Mouse (Mus musculus): ENCODE measurements around the gene Atcay.

The Atcay gene

DNA sequence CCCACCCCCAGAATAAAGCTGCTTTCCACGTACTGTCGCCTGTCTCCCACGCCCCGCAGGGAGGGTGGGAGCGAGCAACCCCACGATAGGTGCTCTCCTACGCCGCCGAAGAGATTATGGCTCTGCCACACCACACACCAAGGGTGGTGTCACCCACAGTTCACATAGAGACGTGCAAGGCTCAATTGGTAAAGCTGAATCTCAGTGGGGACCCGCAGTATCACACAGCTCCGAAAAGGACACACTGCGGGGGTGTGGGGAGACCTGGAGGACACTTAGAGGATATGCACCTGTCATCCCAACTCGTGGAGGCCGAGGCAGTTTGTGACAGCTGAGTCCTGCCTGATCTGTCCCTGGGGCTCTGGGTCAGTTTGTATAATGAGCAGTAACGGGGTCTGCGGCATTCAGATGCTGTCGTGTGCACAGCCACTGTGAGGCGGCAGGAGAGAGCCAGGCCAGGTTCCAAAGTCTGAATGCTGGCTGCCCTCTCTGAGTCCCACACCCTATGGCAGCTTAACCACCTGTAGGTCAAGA, 37.6 kb downstream of the Atcay start:
- TF ChIP-seq CTCF (conservative IDR thresholded peaks at IDR 0.05; ENCODE audit: low read length) (no peak), POU5F1 (IDR thresholded peaks at IDR 0.05; ENCODE audit: borderline replicate concordance, low read length) (no peak), NANOG (IDR thresholded peaks at IDR 0.05; ENCODE audit: borderline replicate concordance, low read length) (no peak)
- H3K36me3 ChIP-seq (ENCODE audit: insufficient read depth, low read length) = peaks cover 23% of the 10 kb centered on the region
- H3K27me3 ChIP-seq (ENCODE audit: insufficient read depth, low read length) = peaks cover 29% of the 10 kb centered on the region
- peak overlapping the region; percentile 80 for H3K4me3 ChIP-seq (replicated peaks; ENCODE audit: low read length)
- H3K9me3 ChIP-seq (ENCODE audit: low read length) = no peaks in the 10 kb centered on the region
- peaks cover 60% of the 10 kb centered on the region for H3K4me1 ChIP-seq (replicated peaks; ENCODE audit: low read depth, low read length)

DNA sequence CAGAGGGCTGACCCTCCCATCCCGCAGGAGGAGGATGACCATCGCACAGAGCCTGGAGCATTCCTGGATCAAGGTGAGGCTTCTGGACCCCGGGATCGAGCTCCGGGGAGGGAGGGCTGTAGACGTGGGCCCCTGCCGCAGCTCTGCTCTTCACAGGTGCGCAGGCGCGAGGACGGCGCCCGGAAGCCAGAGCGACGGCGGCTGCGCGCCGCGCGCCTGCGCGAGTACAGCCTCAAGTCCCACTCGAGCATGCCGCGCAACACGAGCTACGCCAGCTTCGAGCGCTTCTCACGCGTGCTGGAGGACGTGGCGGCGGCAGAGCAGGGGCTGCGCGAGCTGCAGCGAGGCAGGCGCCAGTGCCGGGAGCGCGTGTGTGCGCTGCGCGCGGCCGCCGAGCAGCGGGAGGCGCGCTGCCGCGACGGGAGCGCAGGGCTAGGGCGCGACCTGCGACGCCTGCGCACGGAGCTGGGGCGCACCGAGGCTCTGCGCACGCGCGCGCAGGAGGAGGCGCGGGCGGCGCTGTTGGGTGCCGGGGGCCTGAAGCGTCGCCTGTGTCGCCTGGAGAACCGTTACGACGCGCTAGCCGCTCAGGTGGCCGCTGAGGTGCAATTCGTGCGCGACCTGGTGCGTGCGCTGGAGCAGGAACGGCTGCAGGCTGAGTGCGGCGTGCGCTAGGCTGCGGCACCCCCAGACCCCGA, 38.2 kb downstream of the Atcay start:
- H3K9me3 ChIP-seq (ENCODE audit: low read length) = no peaks in the 10 kb centered on the region
- peaks cover 28% of the 10 kb centered on the region for H3K27me3 ChIP-seq (ENCODE audit: insufficient read depth, low read length)
- H3K36me3 ChIP-seq (ENCODE audit: insufficient read depth, low read length) = peaks cover 29% of the 10 kb centered on the region
- TF ChIP-seq CTCF (conservative IDR thresholded peaks at IDR 0.05; ENCODE audit: low read length) = no peak
- no peak for TF ChIP-seq NANOG (IDR thresholded peaks at IDR 0.05; ENCODE audit: borderline replicate concordance, low read length)
- no peak for TF ChIP-seq POU5F1 (IDR thresholded peaks at IDR 0.05; ENCODE audit: borderline replicate concordance, low read length)
- H3K4me1 ChIP-seq (replicated peaks; ENCODE audit: low read depth, low read length) = peaks cover 66% of the 10 kb centered on the region
- H3K4me3 ChIP-seq (replicated peaks; ENCODE audit: low read length) = peak overlapping the region; percentile 80

DNA sequence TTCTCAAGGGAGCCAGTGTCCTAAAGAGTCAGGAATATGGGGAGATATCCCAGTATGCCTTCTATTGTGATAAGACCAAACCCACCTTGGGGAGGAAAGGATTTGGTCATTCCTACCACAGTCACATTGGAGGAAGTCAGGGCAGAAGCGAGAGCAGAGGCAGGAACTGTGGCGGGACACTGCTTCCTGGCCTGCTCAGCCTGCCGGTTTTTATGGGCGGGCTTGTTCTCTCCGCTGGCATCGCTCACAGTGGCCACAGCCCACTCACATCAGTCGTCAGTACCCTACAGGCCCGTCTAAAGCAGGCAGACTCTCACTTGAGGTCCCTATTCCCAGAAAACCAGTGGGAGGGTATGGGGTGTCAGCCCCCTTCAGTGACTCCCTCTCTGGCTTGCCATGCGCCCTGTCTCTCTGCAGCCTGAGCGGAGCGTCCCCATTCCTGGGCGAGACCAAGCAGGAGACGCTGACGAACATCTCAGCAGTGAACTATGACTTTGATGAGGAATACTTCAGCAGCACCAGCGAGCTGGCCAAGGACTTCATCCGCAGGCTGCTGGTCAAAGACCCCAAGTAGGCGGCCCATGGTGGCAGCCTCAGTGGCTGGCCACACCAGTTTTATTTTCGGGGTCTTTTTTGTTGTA, 39.2 kb downstream of the Atcay start:
- Histone ChIP-seq H3K4me1 (replicated peaks; ENCODE audit: low read depth, low read length) (peaks cover 72% of the 10 kb centered on the region), H3K9me3 (ENCODE audit: low read length) (no peaks in the 10 kb centered on the region), H3K36me3 (ENCODE audit: insufficient read depth, low read length) (peaks cover 39% of the 10 kb centered on the region), H3K27me3 (ENCODE audit: insufficient read depth, low read length) (peaks cover 21% of the 10 kb centered on the region), H3K4me3 (replicated peaks; ENCODE audit: low read length) (peak overlapping the region; percentile 80)
- TF ChIP-seq NANOG (IDR thresholded peaks at IDR 0.05; ENCODE audit: borderline replicate concordance, low read length) (no peak), POU5F1 (IDR thresholded peaks at IDR 0.05; ENCODE audit: borderline replicate concordance, low read length) (no peak), CTCF (conservative IDR thresholded peaks at IDR 0.05; ENCODE audit: low read length) (no peak)

DNA sequence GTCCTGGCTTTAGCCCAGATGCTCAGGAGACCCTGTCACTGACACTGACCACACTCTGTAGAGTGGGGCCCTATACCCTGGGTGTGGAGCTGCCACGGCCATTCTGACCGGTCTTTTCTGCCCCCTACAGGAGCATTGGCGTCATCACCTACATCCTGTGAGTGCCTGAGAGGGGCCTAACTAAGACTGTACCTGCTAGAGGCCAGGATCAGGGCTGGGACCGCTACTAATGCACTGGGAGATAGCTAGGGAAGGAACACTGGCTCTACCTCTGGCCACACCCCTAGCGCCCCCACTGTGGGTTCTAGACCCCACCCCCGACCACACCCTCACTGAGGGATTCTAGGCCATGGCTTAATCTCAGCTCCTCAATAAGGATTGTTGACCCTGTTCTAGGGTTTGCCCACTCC, 39.7 kb downstream of the Atcay start:
- TF ChIP-seq NANOG (IDR thresholded peaks at IDR 0.05; ENCODE audit: borderline replicate concordance, low read length) (no peak), POU5F1 (IDR thresholded peaks at IDR 0.05; ENCODE audit: borderline replicate concordance, low read length) (no peak), CTCF (conservative IDR thresholded peaks at IDR 0.05; ENCODE audit: low read length) (no peak; the same call in 1 of the 2 replicates)
- peaks cover 42% of the 10 kb centered on the region for H3K36me3 ChIP-seq (ENCODE audit: insufficient read depth, low read length)
- H3K27me3 ChIP-seq (ENCODE audit: insufficient read depth, low read length) = peaks cover 15% of the 10 kb centered on the region
- H3K9me3 ChIP-seq (ENCODE audit: low read length) = no peaks in the 10 kb centered on the region
- H3K4me3 ChIP-seq (replicated peaks; ENCODE audit: low read length) = peak overlapping the region; percentile 80
- H3K4me1 ChIP-seq (replicated peaks; ENCODE audit: low read depth, low read length) = peaks cover 72% of the 10 kb centered on the region

DNA sequence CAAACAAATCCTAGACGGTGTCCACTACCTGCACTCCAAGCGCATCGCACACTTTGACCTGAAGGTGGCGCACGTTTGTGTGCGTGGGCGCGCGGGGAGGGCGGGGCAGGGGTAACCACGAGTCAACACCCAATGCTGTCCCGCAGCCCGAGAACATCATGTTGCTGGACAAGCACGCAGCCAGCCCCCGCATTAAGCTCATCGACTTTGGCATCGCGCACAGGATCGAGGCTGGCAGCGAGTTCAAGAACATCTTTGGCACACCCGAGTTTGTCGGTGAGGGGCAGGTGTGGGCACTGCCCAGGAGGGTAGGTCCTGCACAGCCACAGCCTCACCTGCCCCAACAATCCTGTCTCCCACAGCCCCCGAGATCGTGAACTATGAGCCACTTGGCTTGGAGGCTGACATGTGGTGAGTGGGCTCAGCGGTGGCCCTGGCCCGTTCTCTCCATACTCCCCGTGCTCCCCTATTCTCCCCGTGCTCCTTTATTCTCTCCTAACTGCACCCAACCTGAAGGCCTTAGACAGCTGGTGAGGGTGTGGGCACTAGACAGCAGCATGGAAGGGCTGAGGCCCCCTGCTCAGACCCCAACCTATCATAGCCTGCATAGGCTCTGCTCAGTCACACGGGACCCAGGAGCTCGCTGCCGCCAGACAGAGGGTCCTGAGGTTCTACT, 40.3 kb downstream of the Atcay start:
- Histone ChIP-seq H3K27me3 (ENCODE audit: insufficient read depth, low read length) (peaks cover 10% of the 10 kb centered on the region), H3K9me3 (ENCODE audit: low read length) (no peaks in the 10 kb centered on the region), H3K4me3 (replicated peaks; ENCODE audit: low read length) (peak overlapping the region; percentile 80), H3K36me3 (ENCODE audit: insufficient read depth, low read length) (peaks cover 46% of the 10 kb centered on the region), H3K4me1 (replicated peaks; ENCODE audit: low read depth, low read length) (peaks cover 74% of the 10 kb centered on the region)
- no peak for TF ChIP-seq NANOG (IDR thresholded peaks at IDR 0.05; ENCODE audit: borderline replicate concordance, low read length)
- TF ChIP-seq CTCF (conservative IDR thresholded peaks at IDR 0.05; ENCODE audit: low read length) = peak; percentile 50; the same call in 1 of the 2 replicates

DNA sequence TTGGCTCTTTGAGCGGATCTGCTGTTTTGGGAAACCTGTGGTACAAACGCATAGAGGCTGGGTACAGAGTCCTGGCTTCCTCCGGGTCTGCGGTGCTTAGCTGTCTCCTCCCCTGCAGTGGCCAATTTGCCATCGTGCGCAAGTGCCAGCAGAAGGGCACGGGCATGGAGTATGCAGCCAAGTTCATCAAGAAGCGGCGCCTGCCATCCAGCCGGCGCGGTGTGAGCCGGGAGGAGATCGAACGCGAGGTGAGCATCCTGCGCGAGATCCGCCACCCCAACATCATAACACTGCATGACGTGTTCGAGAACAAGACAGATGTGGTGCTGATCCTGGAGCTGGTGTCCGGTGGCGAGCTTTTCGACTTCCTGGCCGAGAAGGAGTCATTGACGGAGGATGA, 40.8 kb downstream of the Atcay start:
- Histone ChIP-seq H3K27me3 (ENCODE audit: insufficient read depth, low read length) (peaks cover 4% of the 10 kb centered on the region), H3K9me3 (ENCODE audit: low read length) (no peaks in the 10 kb centered on the region), H3K4me3 (replicated peaks; ENCODE audit: low read length) (peak overlapping the region; percentile 80), H3K36me3 (ENCODE audit: insufficient read depth, low read length) (peaks cover 52% of the 10 kb centered on the region), H3K4me1 (replicated peaks; ENCODE audit: low read depth, low read length) (peaks cover 74% of the 10 kb centered on the region)
- TF ChIP-seq NANOG (IDR thresholded peaks at IDR 0.05; ENCODE audit: borderline replicate concordance, low read length) (no peak), POU5F1 (IDR thresholded peaks at IDR 0.05; ENCODE audit: borderline replicate concordance, low read length) (no peak), CTCF (conservative IDR thresholded peaks at IDR 0.05; ENCODE audit: low read length) (no peak)

DNA sequence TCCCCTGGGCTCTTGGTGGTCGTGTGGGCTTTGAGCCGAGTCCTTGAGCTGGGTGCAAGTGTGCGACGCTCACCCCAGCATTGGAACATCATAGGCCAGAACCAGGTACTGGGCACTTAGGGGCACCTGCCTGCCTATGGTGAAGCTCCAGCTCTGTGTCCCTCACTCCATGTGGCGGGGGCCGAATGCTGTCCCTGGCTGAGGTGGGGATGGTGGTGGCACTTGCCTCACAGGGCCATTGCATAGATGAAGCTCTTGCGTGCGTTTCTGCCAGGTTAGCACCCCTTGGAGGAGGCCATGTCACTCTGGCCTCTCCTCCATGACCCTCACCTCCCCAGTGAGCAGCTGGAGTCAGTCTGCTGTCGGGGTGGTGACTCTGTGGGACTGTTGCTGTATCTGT, 43.5 kb downstream of the Atcay start:
- Histone ChIP-seq H3K36me3 (ENCODE audit: insufficient read depth, low read length) (peaks cover 67% of the 10 kb centered on the region), H3K9me3 (ENCODE audit: low read length) (no peaks in the 10 kb centered on the region), H3K4me3 (replicated peaks; ENCODE audit: low read length) (no peak overlapping the region), H3K27me3 (ENCODE audit: insufficient read depth, low read length) (no peaks in the 10 kb centered on the region), H3K4me1 (replicated peaks; ENCODE audit: low read depth, low read length) (peaks cover 73% of the 10 kb centered on the region)
- TF ChIP-seq CTCF (conservative IDR thresholded peaks at IDR 0.05; ENCODE audit: low read length) (no peak), POU5F1 (IDR thresholded peaks at IDR 0.05; ENCODE audit: borderline replicate concordance, low read length) (no peak), NANOG (IDR thresholded peaks at IDR 0.05; ENCODE audit: borderline replicate concordance, low read length) (no peak)

DNA sequence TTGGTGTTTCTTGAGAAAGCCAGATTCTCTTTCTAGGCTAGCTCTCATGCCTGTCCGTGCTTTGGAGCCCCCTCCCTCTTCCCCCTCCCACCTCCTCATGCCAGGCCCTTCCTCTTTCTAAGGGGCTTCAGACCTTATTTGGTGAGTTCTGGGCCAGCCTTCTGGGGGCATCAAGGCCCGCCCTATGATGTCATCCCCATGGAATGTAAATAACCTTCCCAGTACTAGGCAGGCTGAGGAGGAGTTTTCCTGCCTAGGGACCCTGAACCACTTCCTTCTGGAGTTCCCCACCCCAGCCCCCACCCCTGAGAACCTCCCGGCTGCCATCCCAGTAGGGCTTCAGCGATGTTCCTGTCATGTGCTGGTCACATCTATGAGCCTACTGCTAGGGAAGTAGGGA, 45.9 kb downstream of the Atcay start:
- peaks cover 78% of the 10 kb centered on the region for H3K36me3 ChIP-seq (ENCODE audit: insufficient read depth, low read length)

More for the DNA sequence above, 45.9 kb downstream of the Atcay start:
- no peaks in the 10 kb centered on the region for H3K27me3 ChIP-seq (ENCODE audit: insufficient read depth, low read length)
- peaks cover 70% of the 10 kb centered on the region for H3K4me1 ChIP-seq (replicated peaks; ENCODE audit: low read depth, low read length)
- TF ChIP-seq POU5F1 (IDR thresholded peaks at IDR 0.05; ENCODE audit: borderline replicate concordance, low read length) = no peak
- TF ChIP-seq NANOG (IDR thresholded peaks at IDR 0.05; ENCODE audit: borderline replicate concordance, low read length) = no peak
- no peak for TF ChIP-seq CTCF (conservative IDR thresholded peaks at IDR 0.05; ENCODE audit: low read length)
- no peaks in the 10 kb centered on the region for H3K9me3 ChIP-seq (ENCODE audit: low read length)
- H3K4me3 ChIP-seq (replicated peaks; ENCODE audit: low read length) = peak overlapping the region; percentile 86; the same call in 1 of the 2 replicates

All from E14TG2a.4 (cell line).